Mouse (Mus musculus) right cerebral cortex, adult 18-20 months (tissue): Measurements from ENCODE around the gene Lin28a.
"Not testable (repeated sequence)": the region's sequence is repeated elsewhere in the genome, so short reads cannot be mapped to it uniquely, and the experiment has no call there.

Experiments used
- DNase-seq: peaks from one replicate; pipeline ENCODE4 v3.0.0; 2022; ENCODE audit warnings: mixed read lengths

Lin28a gene

DNA sequence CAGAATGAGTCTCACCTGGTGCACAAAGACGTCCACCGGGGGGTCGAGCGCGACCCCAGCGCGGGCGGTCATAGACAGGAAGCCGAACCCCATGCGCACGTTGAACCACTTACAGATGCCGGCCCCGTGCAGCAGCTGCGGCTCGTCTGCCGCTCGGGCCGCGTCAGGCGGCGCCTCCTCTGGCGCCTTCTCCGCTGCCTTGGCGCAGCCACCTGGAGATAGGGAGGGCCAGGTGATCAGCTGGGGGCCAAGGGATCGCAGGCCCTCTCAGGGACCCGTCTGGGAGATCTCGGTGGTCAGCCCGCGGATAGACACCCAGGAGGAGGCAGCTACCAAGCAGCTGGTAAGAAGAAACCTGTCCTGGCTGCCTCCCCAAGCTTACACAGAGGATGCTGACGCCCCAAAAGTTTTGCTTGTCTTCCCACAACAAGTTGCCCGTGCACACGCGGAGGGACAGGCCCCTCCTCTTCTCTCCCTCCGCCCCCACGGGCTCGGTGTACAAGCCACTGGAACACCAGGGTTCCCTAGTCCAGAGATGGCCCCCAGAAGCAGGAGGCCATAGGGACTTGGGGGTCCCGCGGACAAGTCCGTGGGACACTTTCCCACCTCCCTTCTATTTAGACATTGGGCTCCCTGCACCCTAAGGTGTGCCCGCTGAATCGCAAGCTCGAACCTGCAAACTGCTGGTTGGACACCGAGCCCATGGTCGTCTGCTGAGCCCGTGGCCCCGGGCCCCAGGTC, 433 bp downstream of the Lin28a start:
- no peak for DNase-seq

DNA sequence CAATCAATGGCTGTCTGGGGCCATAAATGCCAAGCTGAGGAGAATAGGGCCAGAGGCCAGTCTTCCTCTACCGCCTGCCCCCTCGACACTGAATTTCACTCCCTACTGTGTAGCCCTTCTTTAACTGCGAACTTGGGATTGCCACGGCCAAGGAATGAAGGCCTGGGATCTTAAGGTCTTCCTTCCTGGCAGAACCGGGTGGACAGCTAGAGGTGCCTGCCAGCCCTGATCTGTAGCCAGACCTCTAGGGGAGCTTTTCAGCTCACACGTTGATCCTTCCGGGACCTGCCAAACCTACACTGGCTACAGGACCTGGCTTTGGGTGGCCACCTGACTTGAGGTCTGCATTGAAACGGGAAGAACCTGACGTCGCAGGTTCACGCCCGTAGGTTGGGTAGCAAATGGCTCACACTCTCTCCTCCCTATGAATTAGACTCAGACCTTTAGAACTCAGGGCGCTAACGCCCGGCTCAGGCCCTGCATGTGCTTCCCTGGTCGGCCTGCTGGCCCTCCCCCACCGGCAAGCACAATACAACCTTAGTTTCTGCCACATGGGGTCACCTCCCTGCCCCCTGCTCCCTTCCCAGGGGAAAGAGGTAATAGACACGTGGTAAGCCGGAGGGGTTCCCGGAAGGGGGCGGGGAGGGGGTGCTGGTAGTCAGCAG, 1.3 kb downstream of the Lin28a start:
- DNase-seq = no peak

DNA sequence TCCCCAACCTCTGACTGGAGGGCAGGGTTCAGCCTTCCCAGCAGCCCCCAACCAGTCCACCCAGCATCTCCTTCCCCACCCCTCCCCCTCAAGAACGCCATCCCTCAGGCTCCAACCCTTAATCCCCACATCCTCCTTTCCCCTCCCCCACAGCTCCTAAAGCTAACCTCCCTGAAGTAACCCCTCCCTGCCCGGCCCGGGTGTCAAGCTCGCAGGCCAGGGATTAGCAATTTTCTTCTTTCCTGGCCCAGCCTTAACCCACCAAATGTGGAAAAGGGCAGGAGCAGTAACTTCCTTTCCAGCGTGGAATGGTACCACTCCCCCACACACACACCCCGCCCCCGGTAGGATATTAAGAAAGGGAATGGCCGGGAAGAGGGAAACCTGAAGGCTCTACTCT, 1.9 kb downstream of the Lin28a start:
- DNase-seq = no peak

DNA sequence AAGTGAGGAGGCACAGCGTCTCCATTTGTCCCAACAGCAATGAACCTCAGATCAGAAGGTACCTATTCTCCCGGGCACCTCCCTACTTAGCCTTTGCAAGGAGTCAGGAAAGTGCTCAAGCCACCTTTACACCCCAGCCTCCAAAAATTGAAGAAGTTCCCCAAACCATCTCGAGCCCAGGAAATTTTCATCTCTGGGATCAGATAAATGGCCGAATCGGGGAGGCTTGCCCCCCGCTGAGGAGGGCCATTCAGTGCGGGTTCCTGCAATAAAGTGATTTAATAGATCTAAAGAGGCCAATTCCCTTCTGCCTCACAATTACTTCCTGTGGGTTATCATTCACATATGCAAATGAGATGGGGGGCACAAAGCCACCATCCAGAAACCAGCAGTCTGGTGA, 2.4 kb downstream of the Lin28a start:
- DNase-seq = no peak

DNA sequence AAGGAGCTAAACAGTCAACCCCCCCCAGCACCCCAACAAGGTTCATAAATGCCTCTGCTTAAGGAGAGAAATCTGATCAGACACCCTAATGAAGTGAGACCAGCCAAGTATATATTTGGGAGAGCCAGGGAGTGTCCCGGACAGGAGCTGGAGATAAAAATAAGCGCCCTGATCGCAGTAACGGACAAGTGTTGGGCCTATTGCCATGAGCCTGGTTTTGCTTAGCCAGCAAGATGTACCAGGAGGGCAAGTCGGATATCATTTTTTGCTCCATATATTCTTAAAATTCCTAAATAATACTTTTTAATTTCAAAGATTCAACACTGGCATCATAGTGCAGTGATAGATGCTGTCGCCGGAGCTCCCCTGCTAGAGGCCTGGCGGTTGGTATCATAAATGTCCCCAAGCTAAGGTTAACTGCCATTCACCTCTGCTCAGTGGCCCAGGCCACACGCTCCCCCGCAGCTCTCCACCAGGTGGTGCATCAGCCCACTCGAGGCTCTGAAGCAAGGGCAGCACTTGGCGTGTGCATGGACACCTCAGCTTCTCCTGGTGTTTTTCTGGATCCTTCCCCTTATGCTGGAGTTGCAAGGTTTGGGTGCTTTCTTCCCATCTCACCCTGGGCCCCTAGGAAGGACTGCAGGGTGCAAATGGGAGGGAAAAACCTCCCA, 5.6 kb downstream of the Lin28a start:
- DNase-seq = no peak

DNA sequence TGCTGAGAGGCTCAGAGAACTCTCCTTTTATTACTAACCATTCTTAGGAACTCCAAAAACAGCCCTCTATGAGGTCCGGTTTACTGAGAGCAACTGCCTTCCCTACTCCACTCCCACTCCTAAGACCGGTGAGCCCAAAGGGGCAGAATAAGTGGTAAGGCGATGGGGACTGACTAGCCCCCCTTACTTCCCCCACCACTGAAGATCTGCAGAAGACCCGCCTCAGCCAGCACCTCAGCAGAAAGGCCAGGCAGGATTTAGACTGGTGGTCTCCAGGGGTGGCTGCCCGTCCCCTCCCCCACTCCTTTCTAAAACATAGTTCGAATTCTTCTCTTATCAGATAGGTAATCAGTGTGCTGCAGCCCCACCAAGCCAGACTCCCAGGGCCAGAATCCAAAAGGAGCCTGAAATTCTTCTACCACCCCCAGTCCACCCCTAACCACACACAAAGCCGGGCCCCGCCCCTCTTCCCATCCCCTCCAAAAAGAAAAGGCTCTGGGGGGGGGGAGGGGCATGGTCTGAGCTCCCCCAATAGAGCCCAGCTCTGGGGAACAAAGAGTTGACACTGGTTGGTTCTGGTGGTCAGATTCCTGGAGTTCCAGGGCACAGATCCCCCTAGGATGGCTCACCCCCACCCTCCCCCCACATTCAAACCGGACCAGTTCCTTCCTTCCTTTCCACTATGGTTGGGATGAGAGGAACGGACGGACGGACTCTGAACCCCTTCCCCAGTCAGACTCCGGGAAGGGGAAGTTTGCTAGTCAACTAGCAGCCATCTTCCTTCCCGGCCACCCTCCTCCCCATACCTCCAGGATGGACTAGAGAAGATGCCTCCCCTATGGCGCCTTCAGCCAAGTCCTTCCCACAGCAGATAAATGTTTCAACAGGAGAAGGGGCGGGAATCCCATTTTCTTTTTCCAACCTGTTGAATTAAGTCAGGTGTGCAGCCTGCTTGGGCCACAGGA, 6.9 kb downstream of the Lin28a start:
- no peak for DNase-seq

DNA sequence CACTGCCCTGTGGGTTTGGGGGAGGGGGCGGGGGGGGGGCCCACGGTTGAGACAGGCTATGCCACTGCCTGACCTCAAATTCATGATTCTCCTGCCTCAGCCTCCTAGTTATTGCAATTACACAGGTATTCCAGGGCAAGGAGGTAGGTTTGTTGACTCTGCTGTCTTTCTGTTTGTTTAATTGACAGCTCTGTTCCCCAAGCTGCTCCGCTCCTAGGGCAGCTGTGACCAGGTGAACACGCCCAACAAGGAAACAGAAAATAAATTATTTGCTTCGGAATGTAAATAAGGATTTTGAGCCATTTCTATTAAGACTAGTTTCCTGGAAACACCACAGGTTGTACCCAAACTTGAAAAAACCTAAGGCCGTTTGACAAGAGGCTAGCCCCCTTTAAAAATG, 8.9 kb downstream of the Lin28a start:
- DNase-seq = no peak

DNA sequence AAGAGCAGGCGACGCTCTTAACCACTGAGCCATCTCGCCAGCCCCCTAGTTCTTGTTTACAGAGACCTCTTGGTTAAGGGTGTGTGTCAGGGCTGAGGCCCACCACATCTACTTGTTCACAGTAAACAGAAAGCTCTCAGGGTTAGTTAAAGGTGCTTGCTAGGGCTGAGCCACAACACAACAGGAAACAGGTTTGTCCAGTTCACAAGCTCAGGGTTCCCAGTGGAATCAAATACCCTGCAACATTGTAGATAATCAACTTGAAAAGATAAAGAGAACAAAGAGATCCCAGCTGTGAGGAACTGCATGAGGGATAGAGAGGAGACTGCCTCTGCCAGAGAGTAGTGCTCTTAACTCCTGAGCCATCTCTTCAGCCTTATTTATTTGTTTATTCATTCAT, 11.8 kb downstream of the Lin28a start:
- no peak for DNase-seq

DNA sequence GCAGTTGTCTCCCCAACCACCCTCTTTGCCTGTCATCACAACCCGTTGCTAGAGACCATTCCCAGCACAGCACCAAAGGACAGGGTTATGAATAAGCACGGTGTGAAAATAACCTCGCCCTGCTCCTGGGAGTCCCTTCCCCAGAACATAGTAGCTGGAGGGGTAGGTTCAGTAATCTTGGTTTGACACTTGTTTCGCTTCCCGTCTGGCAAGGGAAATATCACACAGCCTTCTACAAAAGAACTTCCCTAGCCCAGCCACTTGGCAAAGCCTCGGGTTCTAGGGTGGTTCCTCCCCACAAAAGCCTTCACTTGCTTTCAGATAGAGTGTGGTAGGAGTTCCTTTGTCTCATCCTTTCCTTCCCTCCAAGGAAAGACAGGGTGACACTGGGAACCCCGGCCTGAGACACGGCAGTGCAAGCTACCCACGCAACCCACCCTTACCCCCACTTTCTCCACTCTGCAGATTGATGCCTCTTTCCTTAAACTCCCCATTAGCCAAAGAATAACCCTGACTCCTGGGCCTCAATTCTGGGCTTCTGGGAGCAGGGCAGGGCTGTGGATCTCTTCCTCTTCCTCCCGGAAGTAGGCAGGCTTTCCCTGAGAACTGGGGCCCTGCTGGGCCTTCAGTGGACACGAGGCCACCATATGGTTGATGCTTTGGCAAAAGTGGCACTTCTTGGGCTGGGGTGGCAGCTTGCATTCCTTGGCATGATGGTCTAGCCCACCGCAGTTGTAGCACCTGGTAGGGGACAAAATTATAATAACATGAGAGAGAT, 12.9 kb downstream of the Lin28a start:
- DNase-seq = no peak

DNA sequence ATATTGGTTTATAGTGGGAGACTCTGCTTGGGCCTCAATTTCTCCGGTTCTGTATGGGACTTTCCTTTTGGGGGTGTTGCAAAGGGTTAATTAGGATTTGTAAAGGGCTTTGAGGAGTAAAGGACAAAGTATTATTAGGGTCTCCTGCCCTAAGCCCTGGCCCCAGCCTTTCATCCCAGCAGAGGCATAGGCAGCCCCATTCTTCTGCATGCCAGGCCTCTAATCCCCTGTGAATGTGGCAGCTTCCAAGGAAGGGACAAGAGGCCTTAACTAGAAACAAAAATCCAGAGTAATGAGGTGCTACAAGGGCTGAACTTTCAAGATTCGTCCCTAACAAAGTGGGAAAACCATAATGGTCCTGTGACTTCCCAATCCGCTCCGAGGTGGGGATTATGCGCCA, 15.7 kb downstream of the Lin28a start:
- DNase-seq = no peak

DNA sequence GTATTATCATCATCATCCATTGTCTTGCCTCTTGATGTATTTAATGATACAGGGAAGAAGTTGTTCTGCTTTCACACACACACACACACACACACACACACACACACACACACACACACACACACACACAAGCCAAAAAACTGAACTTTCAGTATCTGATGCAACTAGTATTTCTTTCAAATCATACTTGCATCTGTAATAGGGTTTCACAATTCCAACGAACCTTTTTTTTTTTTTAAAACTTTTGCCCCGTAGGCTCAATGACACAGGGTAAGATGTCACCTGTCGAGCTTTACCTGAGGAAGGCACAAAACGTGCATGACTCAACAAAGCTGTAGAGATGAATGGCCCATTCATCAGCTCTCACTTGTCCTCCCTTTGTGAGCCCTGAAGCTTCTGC, 16.4 kb downstream of the Lin28a start:
- no peak for DNase-seq

DNA sequence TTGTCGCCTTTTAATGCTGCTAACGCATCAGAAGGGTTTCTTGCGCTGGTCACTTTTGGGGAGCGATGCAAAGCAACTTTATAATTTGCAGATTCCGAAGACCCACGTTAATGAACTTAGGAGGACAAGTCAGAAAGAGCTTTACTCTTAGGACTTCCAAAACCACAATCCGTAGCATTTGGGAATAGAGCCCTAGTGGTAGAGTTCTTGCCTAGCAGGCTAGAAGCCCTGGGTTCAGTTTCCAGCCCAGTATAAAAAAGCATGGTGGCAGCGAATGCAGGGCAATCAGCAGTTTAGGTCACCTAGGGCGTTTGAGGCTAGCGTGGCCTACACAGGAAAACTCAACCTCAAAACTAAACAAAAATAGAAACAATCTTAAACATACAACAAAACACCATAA, 16.9 kb downstream of the Lin28a start:
- DNase-seq = no peak

DNA sequence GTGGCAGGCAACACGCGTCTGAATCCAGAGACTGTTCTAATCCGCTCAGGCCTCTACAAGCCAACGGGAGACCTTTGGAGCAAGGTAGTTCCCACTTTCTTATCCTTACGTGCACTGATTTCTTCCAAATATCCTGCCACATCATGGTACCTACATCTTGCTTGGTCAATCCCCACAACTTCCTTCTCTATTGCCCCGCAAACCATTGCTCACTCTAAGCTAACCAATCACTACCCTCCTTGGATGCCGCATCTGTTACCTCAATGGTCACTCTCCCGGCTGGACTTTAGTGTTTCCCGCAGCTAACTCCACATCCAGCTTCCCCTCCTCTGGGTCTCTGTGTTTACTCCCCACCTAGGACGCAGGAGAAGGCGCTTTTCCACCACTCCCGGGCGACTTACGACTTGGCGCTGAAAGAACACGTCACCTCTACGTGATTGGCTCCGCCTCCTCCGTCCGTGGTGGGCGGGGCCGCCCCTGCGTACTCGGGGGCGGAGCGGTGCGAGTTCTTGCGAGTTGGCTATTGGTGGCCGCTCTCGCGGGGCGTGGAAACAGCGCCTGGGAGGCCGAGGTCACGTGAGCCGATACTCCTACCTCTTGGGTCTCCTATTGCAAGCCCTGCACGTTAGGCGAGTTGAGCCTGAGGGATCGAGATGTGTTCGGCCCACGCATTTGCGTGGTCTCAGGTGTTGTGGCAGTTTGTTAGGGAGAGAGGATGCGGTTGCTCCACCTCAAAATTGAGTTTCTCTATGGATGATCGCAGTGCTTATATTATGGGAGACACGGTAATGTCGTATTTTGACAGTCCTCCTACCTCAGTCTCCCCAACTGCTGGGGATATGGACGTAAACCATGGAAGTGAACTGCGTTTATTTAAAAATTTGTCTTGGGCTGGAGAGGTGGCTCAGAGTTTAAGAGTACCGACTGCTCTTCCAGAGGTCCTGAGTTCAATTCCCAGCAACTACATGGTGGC, 17.9 kb downstream of the Lin28a start, which contains the start of gene Dhdds:
Gene Dhdds (minus strand): TSS at position 453 of the 973 bp plus-strand sequence.
- DNase-seq = peak; percentile 97

DNA sequence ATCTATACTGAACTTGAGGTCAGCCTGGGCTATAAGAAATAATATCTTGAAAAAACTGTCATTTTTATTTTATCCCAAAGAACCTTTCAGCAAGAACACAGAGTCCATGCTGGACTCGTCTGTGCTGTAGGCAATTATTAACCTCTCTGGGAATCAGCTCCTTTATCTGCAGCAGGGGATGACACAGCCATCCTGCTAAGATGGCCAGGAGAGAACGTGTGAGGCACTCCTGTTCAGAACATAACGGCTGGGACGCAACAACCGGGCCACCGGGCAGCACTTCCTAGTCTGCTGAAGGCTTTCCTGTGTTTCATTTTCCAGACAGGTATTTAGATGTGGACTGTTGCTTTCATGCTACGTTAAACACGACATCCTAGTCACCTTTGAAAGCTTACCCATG, 23.9 kb downstream of the Lin28a start:
- DNase-seq = no peak

DNA sequence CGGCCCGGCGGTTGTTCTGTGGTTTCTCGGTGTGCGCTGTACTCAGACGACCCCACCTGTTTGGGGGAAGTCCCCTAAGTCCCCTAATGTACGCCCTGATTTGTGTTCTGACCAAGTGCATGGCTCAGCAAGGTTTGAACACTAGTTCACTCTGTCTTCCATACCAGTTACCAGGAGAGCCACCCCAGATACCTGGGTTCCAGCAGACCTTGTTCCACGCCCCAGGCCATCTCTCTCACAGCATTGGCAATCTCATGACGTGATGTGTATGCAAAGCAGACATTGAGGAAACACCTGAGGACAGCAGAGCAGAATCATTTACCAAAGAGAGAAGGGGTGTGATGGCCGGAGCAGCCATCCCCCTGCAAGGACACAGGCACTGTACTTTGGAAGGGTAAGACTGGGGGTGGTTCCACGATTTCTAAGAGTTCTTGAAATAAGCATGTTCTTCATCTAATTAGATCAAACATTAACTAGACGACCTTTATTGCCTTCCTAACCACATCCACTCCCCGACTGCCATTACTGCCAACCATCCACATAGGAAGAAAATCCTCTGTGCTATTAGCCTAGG, 27.5 kb downstream of the Lin28a start:
- no peak for DNase-seq

DNA sequence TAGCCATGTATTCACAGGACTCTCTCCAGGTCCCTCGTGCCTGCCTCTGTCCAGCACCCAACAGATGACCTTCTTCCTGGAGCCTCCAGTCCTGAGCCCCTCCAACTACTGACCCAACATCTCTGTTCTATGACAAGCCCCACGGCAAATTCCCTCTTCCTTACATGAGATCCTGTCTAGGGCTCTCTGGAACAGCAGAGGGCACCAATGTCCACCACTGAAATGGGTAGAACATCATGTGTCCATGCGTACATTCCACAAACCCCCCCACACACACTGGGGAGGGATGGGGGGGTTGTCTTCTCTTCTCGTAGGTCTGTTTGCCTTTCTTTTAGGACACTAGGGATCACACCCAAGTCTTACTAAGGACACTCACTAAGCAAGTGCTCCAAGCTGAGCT, 28.6 kb downstream of the Lin28a start:
- DNase-seq = no peak

DNA sequence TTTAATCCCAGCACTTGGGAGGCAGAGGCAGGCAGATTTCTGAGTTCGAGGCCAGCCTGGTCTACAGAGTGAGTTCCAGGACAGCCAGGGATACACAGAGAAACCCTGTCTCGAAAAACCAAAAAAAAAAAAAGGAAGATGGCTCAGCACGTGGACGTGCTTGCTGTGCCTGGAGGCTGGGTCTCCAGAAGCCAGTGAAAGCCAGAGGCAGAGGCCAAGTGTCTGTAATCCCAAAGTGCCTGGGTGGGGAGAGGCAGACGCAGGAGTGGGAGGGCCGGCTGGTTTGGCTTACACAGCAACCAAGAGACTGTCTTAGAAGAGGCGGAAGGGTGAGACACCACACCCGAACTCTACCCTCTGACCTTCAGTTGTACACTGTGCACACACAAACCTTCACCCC, 30.4 kb downstream of the Lin28a start:
- not testable (repeated sequence) for DNase-seq

DNA sequence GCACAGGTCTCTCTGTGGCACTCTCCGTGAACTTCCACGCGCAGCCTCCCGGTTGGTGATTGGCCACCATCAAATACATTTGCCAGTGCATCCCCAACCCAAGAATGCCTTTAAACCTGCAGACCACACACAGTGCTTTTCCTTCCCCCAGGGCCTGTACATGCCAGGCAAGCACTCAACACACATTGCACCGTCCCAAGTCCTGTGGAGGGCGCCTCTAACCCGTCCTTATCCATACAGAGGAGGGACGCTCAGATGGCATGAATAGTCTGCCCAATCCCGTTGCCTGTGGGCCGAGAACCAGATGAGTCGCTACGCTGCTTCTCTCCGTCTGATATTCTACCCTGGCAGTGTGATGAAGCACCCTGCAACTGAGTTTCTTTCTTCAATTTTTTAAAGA, 35.7 kb downstream of the Lin28a start:
- no peak for DNase-seq

DNA sequence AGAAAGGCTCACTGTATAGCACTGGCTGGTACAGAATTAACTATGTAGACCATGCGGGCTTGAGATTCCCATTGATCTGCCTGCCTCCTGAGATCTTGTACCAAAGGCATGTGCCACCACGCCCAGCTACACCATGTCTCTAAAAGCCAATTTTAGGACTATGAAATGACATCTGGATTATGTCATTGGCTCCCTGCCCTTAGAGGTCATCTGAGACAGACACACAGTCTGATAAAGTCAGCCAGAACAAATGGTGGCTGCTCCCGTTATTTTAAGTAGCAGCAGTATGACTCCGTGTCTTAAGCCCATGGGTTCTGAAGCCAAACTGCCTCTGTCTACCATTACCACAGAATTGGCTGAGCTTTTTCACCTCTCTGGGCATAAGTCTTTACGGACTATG, 38.1 kb downstream of the Lin28a start:
- no peak for DNase-seq

DNA sequence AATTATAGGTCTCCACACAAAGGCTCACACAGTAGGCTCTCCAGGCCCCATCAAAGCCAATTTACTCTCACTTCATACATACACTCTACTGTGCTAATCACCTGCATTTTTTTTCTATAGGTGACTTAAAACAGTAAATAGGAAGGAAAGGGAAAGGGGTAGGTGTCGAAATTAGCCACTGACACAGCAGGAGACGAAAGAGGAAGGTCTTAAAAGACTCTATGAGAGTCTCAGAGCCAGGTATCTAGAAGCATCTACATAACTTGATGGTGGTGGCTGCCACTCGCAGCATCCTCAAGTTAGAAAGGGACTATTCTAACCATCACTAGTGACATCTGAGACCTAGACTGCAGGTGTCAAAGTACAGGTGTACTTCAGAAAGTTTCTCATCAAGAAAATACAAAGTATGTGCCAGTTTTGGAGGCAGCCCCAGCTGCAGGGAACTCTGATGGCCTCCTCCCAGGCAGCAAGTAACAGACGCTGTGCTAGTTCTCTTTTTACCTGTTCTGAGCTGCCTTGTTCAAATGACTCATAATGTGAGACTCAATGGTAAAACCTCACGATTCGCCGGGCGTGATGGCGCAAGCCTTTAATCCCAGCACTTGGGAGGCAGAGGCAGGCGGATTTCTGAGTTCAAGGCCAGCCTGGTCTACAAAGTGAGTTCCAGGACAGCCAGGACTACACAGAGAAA, 40.5 kb downstream of the Lin28a start:
- DNase-seq = no peak
